Mouse (Mus musculus) intestine, embryonic 16.5 days (tissue): ENCODE measurements at regions not wholly inside any gene's neighbourhood (a gene's known extent, or its start where the extent isn't known, plus 50 kb on each side); places are given as distances from the start of the nearest gene placed in this dataset.

Experiments
- ATAC-seq: fragments of 200-750 bp; cut with Nextera tagmentation; 2 replicates; pipeline ENCODE4 v1.8.0; 2017; ENCODE audit warnings: moderate TSS enrichment, moderate library complexity
- H3K27ac ChIP-seq: fragments of 300-500 bp; sonication (generic); 2 replicates; pipeline ENCODE4 v1.5.1; 2014; ENCODE audit warnings: mild to moderate bottlenecking, low read length
- H3K27me3 ChIP-seq: fragments of 300-500 bp; sonication (generic); replicated peaks from 2 replicates; pipeline ENCODE4 v1.6.1; 2014; ENCODE audit warnings: low read length, control low read depth, mixed read lengths; ENCODE audit not compliant: control insufficient read depth, insufficient read depth
- H3K36me3 ChIP-seq: fragments of 300-500 bp; sonication (generic); 2 replicates; pipeline ENCODE4 v1.6.1; 2014; ENCODE audit warnings: low read length, control low read depth; ENCODE audit not compliant: control insufficient read depth, insufficient read depth
- H3K4me1 ChIP-seq: fragments of 300-500 bp; sonication (generic); 2 replicates; pipeline ENCODE4 v1.6.1; 2014; ENCODE audit warnings: low read length, control low read depth, mixed read lengths; ENCODE audit not compliant: control insufficient read depth, insufficient read depth
- H3K4me2 ChIP-seq: fragments of 300-500 bp; sonication (generic); 2 replicates; pipeline ENCODE4 v1.6.1; 2014; ENCODE audit warnings: low read depth, low read length, control low read depth
- H3K4me3 ChIP-seq: fragments of 300-500 bp; sonication (generic); 2 replicates; pipeline ENCODE4 v1.5.1; 2014; ENCODE audit warnings: mild to moderate bottlenecking, low read length
- H3K9ac ChIP-seq: fragments of 300-500 bp; sonication (generic); 2 replicates; pipeline ENCODE4 v1.6.1; 2014; ENCODE audit warnings: low read depth, low read length
- H3K9me3 ChIP-seq: fragments of 300-500 bp; sonication (generic); 2 replicates; pipeline ENCODE4 v1.6.1; 2016; ENCODE audit warnings: low read length, control low read depth; ENCODE audit not compliant: control insufficient read depth
- WGBS: fragments of 180-500 bp; shearing (Covaris S2); extraction: QIAGEN DNeasy Blood & Tissue Kit; methylation state at CpG from one replicate; pipeline ENCODE4 v1.1.7; 2014; 5-methylcytosine and 5-hydroxymethylcytosine counted together

GRCm38 (mm10) chr4:18620361-18620760, 984.9 kb upstream of the Gm12353 start:
- Histone ChIP-seq H3K4me2 (no peak overlapping the region), H3K27me3 (no peaks in the 10 kb centered on the region), H3K4me3 (no peak overlapping the region), H3K27ac (no peak overlapping the region), H3K9ac (no peak overlapping the region), H3K4me1 (no peaks in the 10 kb centered on the region), H3K36me3 (no peaks in the 10 kb centered on the region), H3K9me3 (no peaks in the 10 kb centered on the region)
- ATAC-seq = no peak

- H3K9ac ChIP-seq = no peak overlapping the region
- H3K36me3 ChIP-seq = no peaks in the 10 kb centered on the region
- H3K27me3 ChIP-seq = no peaks in the 10 kb centered on the region
- no peak overlapping the region for H3K4me3 ChIP-seq
- H3K4me1 ChIP-seq = no peaks in the 10 kb centered on the region
- no peak for ATAC-seq
- WGBS = 93% methylated on average over 2 of the region's 2 CpGs
- no peak overlapping the region for H3K27ac ChIP-seq
- H3K4me2 ChIP-seq = no peak overlapping the region
- no peaks in the 10 kb centered on the region for H3K9me3 ChIP-seq
Measured at GRCm38 (mm10) chr4:18639035-18639434, 966.2 kb upstream of the Gm12353 start.

GRCm38 (mm10) chr4:18649153-18649552, 956.1 kb upstream of the Gm12353 start:
- H3K4me3 ChIP-seq = no peak overlapping the region
- 43% methylated on average over 1 of the region's 1 CpGs for WGBS
- no peaks in the 10 kb centered on the region for H3K9me3 ChIP-seq
- H3K36me3 ChIP-seq = no peaks in the 10 kb centered on the region
- no peaks in the 10 kb centered on the region for H3K27me3 ChIP-seq
- no peak overlapping the region for H3K27ac ChIP-seq
- H3K9ac ChIP-seq = no peak overlapping the region
- H3K4me1 ChIP-seq = no peaks in the 10 kb centered on the region
- no peak overlapping the region for H3K4me2 ChIP-seq
- ATAC-seq = no peak

- Histone ChIP-seq H3K4me2 (no peak overlapping the region), H3K4me1 (no peaks in the 10 kb centered on the region), H3K27ac (no peak overlapping the region), H3K9ac (no peak overlapping the region), H3K27me3 (no peaks in the 10 kb centered on the region), H3K36me3 (no peaks in the 10 kb centered on the region), H3K4me3 (no peak overlapping the region), H3K9me3 (no peaks in the 10 kb centered on the region)
- 67% methylated on average over 3 of the region's 3 CpGs for WGBS
- ATAC-seq = no peak
Measured at GRCm38 (mm10) chr4:18685891-18686544, 919.2 kb upstream of the Gm12353 start.

- Histone ChIP-seq H3K4me1 (no peaks in the 10 kb centered on the region), H3K36me3 (no peaks in the 10 kb centered on the region), H3K4me2 (no peak overlapping the region), H3K4me3 (no peak overlapping the region), H3K27me3 (no peaks in the 10 kb centered on the region), H3K9me3 (no peaks in the 10 kb centered on the region), H3K27ac (no peak overlapping the region), H3K9ac (no peak overlapping the region)
- ATAC-seq = no peak
Measured at GRCm38 (mm10) chr4:18694076-18694475, 911.2 kb upstream of the Gm12353 start.

- no peaks in the 10 kb centered on the region for H3K4me1 ChIP-seq
- ATAC-seq = no peak
- H3K4me3 ChIP-seq = no peak overlapping the region
- WGBS = 54% methylated on average over 3 of the region's 3 CpGs
- no peak overlapping the region for H3K9ac ChIP-seq
- H3K27me3 ChIP-seq = no peaks in the 10 kb centered on the region
- no peaks in the 10 kb centered on the region for H3K9me3 ChIP-seq
- H3K27ac ChIP-seq = no peak overlapping the region
- H3K36me3 ChIP-seq = no peaks in the 10 kb centered on the region
- no peak overlapping the region for H3K4me2 ChIP-seq
Measured at GRCm38 (mm10) chr4:18696246-18696645, 909.0 kb upstream of the Gm12353 start.

- 86% methylated on average over 3 of the region's 3 CpGs for WGBS
- Histone ChIP-seq H3K4me1 (no peaks in the 10 kb centered on the region), H3K36me3 (no peaks in the 10 kb centered on the region), H3K27ac (no peak overlapping the region), H3K9ac (no peak overlapping the region), H3K4me3 (no peak overlapping the region), H3K27me3 (no peaks in the 10 kb centered on the region), H3K4me2 (no peak overlapping the region), H3K9me3 (no peaks in the 10 kb centered on the region)
- no peak for ATAC-seq
Measured at GRCm38 (mm10) chr4:18744241-18744640, 861.0 kb upstream of the Gm12353 start.

GRCm38 (mm10) chr4:18788398-18788797, 816.9 kb upstream of the Gm12353 start:
- no peaks in the 10 kb centered on the region for H3K36me3 ChIP-seq
- H3K4me1 ChIP-seq = no peaks in the 10 kb centered on the region
- no peak overlapping the region for H3K27ac ChIP-seq
- peak; percentile 50; the same call in 1 of the 2 replicates for ATAC-seq
- no peak overlapping the region for H3K9ac ChIP-seq
- H3K4me3 ChIP-seq = no peak overlapping the region
- H3K9me3 ChIP-seq = no peaks in the 10 kb centered on the region
- no peaks in the 10 kb centered on the region for H3K27me3 ChIP-seq
- no peak overlapping the region for H3K4me2 ChIP-seq

- ATAC-seq = peak; percentile 76
- Histone ChIP-seq H3K4me2 (no peak overlapping the region), H3K4me3 (no peak overlapping the region), H3K27ac (0 out of 2 replicates have a peak overlapping the region, but pooled peaks have one; percentile 18), H3K27me3 (no peaks in the 10 kb centered on the region), H3K36me3 (no peaks in the 10 kb centered on the region), H3K9me3 (no peaks in the 10 kb centered on the region), H3K4me1 (no peaks in the 10 kb centered on the region; the same call in 1 of the 2 replicates), H3K9ac (no peak overlapping the region)
- WGBS = 63% methylated on average over 2 of the region's 2 CpGs
Measured at GRCm38 (mm10) chr4:18795740-18796394, 809.4 kb upstream of the Gm12353 start.

GRCm38 (mm10) chr4:18796395-18796740, 808.9 kb upstream of the Gm12353 start:
- Histone ChIP-seq H3K9ac (no peak overlapping the region), H3K36me3 (no peaks in the 10 kb centered on the region), H3K27me3 (no peaks in the 10 kb centered on the region), H3K4me1 (no peaks in the 10 kb centered on the region; the same call in 1 of the 2 replicates), H3K4me2 (no peak overlapping the region), H3K4me3 (no peak overlapping the region), H3K27ac (no peak overlapping the region), H3K9me3 (no peaks in the 10 kb centered on the region)
- ATAC-seq = peak; percentile 64
- 39% methylated on average over 2 of the region's 2 CpGs for WGBS
